Mouse (Mus musculus) liver, adult 2 months (tissue): ENCODE data around the gene Zc3h8. TPM values are rescaled to one million over a fixed set of nuclear protein-coding genes. Genes with fewer than 3 reads are reported as not detected.

Experiments
- DNase-seq: peaks from one replicate; pipeline ENCODE4 v3.0.0-alpha.2; 2011; ENCODE audit warnings: low read depth, low spot score; ENCODE audit errors: extremely low read depth
- H3K27ac ChIP-seq: fragments of 200-500 bp; replicated peaks from 2 replicates; pipeline ENCODE4 v1.5.1; 2012; ENCODE audit warnings: low read depth, mild to moderate bottlenecking, control low read depth, inconsistent platforms, low read length; ENCODE audit not compliant: insufficient read depth
- H3K27me3 ChIP-seq: fragments of 200-500 bp; 2 replicates; pipeline ENCODE4 v1.6.1; 2012; ENCODE audit warnings: mild to moderate bottlenecking, moderate library complexity, low read length, inconsistent platforms; ENCODE audit not compliant: control insufficient read depth, insufficient read depth
- H3K36me3 ChIP-seq: fragments of 200-500 bp; 2 replicates; pipeline ENCODE4 v1.6.1; 2012; ENCODE audit warnings: low read length, inconsistent platforms; ENCODE audit not compliant: control insufficient read depth, insufficient read depth
- H3K4me1 ChIP-seq: fragments of 200-500 bp; 2 replicates; pipeline ENCODE4 v1.6.1; 2011; ENCODE audit warnings: low read length; ENCODE audit not compliant: control insufficient read depth, insufficient read depth
- H3K4me3 ChIP-seq: fragments of 200-500 bp; 2 replicates; pipeline ENCODE4 v1.5.1; 2011; ENCODE audit warnings: low read depth, mild to moderate bottlenecking, control low read depth, low read length, moderate library complexity; ENCODE audit not compliant: insufficient read depth
- H3K79me2 ChIP-seq: fragments of 200-500 bp; 2 replicates; pipeline ENCODE4 v1.6.1; 2012; ENCODE audit warnings: inconsistent platforms, mild to moderate bottlenecking, low read length, moderate library complexity; ENCODE audit not compliant: control insufficient read depth, insufficient read depth
- H3K9ac ChIP-seq: fragments of 200-500 bp; 2 replicates; pipeline ENCODE4 v1.6.1; 2012; ENCODE audit warnings: low read depth, mild to moderate bottlenecking, control low read depth, inconsistent platforms, low read length
- CTCF ChIP-seq: fragments of 200-500 bp; IDR thresholded peaks from 2 replicates; pipeline ENCODE4 v1.5.1; 2011; ENCODE audit warnings: low read depth, low read length, control low read depth
- POLR2A ChIP-seq: fragments of 200-500 bp; IDR thresholded peaks from 2 replicates; pipeline ENCODE4 v1.6.1; 2011; ENCODE audit warnings: low read length, control low read depth; ENCODE audit not compliant: insufficient read depth; ENCODE audit errors: extremely low read depth
- WGBS: fragments of 180-500 bp; shearing (Covaris S2); methylation state at CpG from one replicate; pipeline ENCODE4 v1.1.7; 2018; 5-methylcytosine and 5-hydroxymethylcytosine counted together
- polyA plus RNA-seq: library from polyadenylated mRNA; depleted of rRNA; stranded (reverse); fragments of >200 nt; gene quantifications from 2 replicates; pipeline ENCODE4 v1.2.3, GENCODE M21; 2012
- total RNA-seq: library from RNA; depleted of rRNA; stranded (reverse); fragments of >200 nt; gene quantifications from 2 replicates; pipeline ENCODE4 v1.2.3, GENCODE M21; 2014

The Zc3h8 gene
- total and polyA plus RNA-seq, 2 experiments: 0.72 to 3.0 TPM

- WGBS: 4% methylated on average over 80 of the region's 80 CpGs
- DNase-seq: peak; percentile 82
- peak; percentile 40; the same call in 1 of the 2 replicates for TF ChIP-seq POLR2A
- TF ChIP-seq CTCF: no peak
- H3K27ac ChIP-seq: peak within 1 kb of the TSS; percentile 100
- H3K9ac ChIP-seq: peak within 1 kb of the TSS; percentile 97
- peaks cover 13% of the 10 kb centered on the region for H3K4me1 ChIP-seq
- peak within 1 kb of the TSS; percentile 87 for H3K4me3 ChIP-seq
- H3K36me3 ChIP-seq: no peaks in the 10 kb centered on the region
- no peaks in the 10 kb centered on the region for H3K27me3 ChIP-seq
- no peaks in the 10 kb centered on the region for H3K79me2 ChIP-seq
Measured at GRCm38 (mm10) chr2:128967661-128968441, 24.0 kb upstream of the Zc3h8 start, which contains the start of gene Gm10762. TSS of gene Gm10762 (minus strand) at chr2:128967725.

- Histone ChIP-seq H3K79me2 (no peaks in the 10 kb centered on the region), H3K27ac (peak within 1 kb of the TSS; percentile 100), H3K36me3 (no peaks in the 10 kb centered on the region), H3K4me1 (peaks cover 8% of the 10 kb centered on the region), H3K9ac (peak within 1 kb of the TSS; percentile 97), H3K4me3 (peak within 1 kb of the TSS; percentile 87), H3K27me3 (no peaks in the 10 kb centered on the region)
- peak; percentile 89 for DNase-seq
- WGBS: under 1% methylated on average over 65 of the region's 65 CpGs
- TF ChIP-seq CTCF (0 out of 2 replicates have a peak, but pooled peaks have one; percentile 10), POLR2A (peak; percentile 61; the same call in 1 of the 2 replicates)
Measured at GRCm38 (mm10) chr2:128966641-128967580, 23.0 kb upstream of the Zc3h8 start, which contains the start of gene Zc3h6. TSS of gene Zc3h6 (plus strand) at chr2:128967402.

- no peaks in the 10 kb centered on the region for H3K79me2 ChIP-seq
- no peak for TF ChIP-seq CTCF
- no peak for TF ChIP-seq POLR2A
- no peak for DNase-seq
- no peak overlapping the region for H3K9ac ChIP-seq
- WGBS: 22% methylated on average over 6 of the region's 6 CpGs
- H3K36me3 ChIP-seq: no peaks in the 10 kb centered on the region
- H3K4me1 ChIP-seq: peaks cover 5% of the 10 kb centered on the region
- peak overlapping the region; percentile 87; the same call in 1 of the 2 replicates for H3K4me3 ChIP-seq
- no peak overlapping the region for H3K27ac ChIP-seq
- no peaks in the 10 kb centered on the region for H3K27me3 ChIP-seq
Measured at GRCm38 (mm10) chr2:128966236-128966635, 22.4 kb upstream of the Zc3h8 start.

GRCm38 (mm10) chr2:128965505-128966105, 21.7 kb upstream of the Zc3h8 start:
- H3K4me1 ChIP-seq: peaks cover 5% of the 10 kb centered on the region
- H3K9ac ChIP-seq: no peak overlapping the region
- WGBS: 94% methylated on average over 5 of the region's 5 CpGs

GRCm38 (mm10) chr2:128954186-128954585, 10.3 kb upstream of the Zc3h8 start:
- no peak for DNase-seq
- no peak overlapping the region for H3K9ac ChIP-seq
- no peaks in the 10 kb centered on the region for H3K36me3 ChIP-seq
- no peaks in the 10 kb centered on the region for H3K4me1 ChIP-seq
- no peaks in the 10 kb centered on the region for H3K79me2 ChIP-seq
- no peak overlapping the region for H3K27ac ChIP-seq
- no peak overlapping the region for H3K4me3 ChIP-seq
- H3K27me3 ChIP-seq: no peaks in the 10 kb centered on the region
- no peak for TF ChIP-seq POLR2A
- no peak for TF ChIP-seq CTCF

More at GRCm38 (mm10) chr2:128965505-128966105, 21.7 kb upstream of the Zc3h8 start:
- DNase-seq: no peak
- Histone ChIP-seq H3K36me3 (no peaks in the 10 kb centered on the region), H3K4me3 (no peak overlapping the region), H3K27me3 (no peaks in the 10 kb centered on the region), H3K79me2 (no peaks in the 10 kb centered on the region), H3K27ac (no peak overlapping the region)
- TF ChIP-seq CTCF (no peak), POLR2A (no peak)
